Mouse (Mus musculus): ENCODE measurements around the gene Babam2. TPM values are rescaled to one million over a fixed set of nuclear protein-coding genes. Genes with fewer than 3 reads are reported as not detected.

The Babam2 gene
- total and polyA plus RNA-seq, 2 experiments from 2014 or later, result 30.9 to 58.9 TPM

DNA sequence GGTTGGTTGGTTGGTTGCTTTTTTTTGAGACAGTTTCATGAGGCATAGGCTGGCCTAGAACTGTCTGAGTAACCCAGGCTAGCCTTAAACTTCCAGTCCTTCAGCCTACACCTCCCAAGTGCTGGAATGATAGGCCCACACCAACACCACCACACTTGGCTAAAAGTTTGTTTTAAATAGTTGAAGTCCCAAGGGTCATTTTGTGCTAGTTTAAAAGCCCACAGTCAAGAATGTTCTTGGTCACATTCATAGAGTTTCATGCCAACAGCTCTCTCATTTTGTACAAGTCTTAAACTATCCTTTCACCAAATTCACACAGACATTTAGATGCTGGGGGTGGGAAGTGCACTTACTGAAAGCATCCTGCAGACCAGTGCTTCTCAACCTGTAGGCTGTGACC, 341.5 kb downstream of the Babam2 start:
- Histone ChIP-seq H3K9me3 (ENCODE audit: low read length) (no peaks in the 10 kb centered on the region), H3K4me3 (ENCODE audit: low read depth, low read length) (no peak overlapping the region), H3K4me1 (ENCODE audit: insufficient read depth, low read length) (no peaks in the 10 kb centered on the region), H3K27ac (ENCODE audit: low read depth, low read length) (no peak overlapping the region), H3K36me3 (ENCODE audit: insufficient read depth, low read length) (no peaks in the 10 kb centered on the region), H3K9ac (replicated peaks; ENCODE audit: low read length, poor library complexity, severe bottlenecking) (no peak overlapping the region), H3K4me2 (ENCODE audit: low read depth, low read length, poor library complexity, severe bottlenecking) (no peak overlapping the region), H3K27me3 (ENCODE audit: insufficient read depth, low read length) (no peaks in the 10 kb centered on the region)
- DNase-seq (ENCODE audit: low spot score), result no peak
- TF ChIP-seq CTCF (IDR thresholded peaks at IDR 0.05), result no peak
- ATAC-seq (ENCODE audit: low FRiP score), result no peak

DNA sequence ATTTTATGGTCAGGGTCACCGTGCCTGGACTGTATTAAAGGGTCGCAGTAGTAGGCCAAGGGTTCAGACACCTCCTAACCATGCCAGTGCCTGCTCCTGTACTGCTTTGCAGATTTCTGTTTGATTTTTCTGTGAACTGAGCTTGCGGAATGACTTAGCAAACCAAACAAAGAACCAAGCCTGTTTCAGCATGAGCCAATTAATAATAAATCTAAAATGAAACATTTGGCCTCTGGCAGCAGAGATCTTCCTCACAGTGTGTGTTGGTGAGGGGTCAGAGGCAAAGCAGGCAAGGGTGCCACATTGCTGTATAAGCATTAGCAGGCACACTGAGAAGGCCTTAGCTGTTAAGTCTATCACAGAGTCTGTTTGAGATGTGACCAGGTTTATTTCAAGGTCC, 342.0 kb downstream of the Babam2 start:
- Histone ChIP-seq H3K4me3 (ENCODE audit: low read depth, low read length) (no peak overlapping the region), H3K4me2 (ENCODE audit: low read depth, low read length, poor library complexity, severe bottlenecking) (no peak overlapping the region), H3K27ac (ENCODE audit: low read depth, low read length) (no peak overlapping the region), H3K36me3 (ENCODE audit: insufficient read depth, low read length) (no peaks in the 10 kb centered on the region), H3K9ac (replicated peaks; ENCODE audit: low read length, poor library complexity, severe bottlenecking) (no peak overlapping the region), H3K4me1 (ENCODE audit: insufficient read depth, low read length) (no peaks in the 10 kb centered on the region), H3K9me3 (ENCODE audit: low read length) (no peaks in the 10 kb centered on the region), H3K27me3 (ENCODE audit: insufficient read depth, low read length) (no peaks in the 10 kb centered on the region)
- WGBS, result 86% methylated on average over 3 of the region's 3 CpGs
- ATAC-seq (ENCODE audit: low FRiP score) (no peak), DNase-seq (ENCODE audit: low spot score) (no peak)
- no peak for TF ChIP-seq CTCF (IDR thresholded peaks at IDR 0.05)

DNA sequence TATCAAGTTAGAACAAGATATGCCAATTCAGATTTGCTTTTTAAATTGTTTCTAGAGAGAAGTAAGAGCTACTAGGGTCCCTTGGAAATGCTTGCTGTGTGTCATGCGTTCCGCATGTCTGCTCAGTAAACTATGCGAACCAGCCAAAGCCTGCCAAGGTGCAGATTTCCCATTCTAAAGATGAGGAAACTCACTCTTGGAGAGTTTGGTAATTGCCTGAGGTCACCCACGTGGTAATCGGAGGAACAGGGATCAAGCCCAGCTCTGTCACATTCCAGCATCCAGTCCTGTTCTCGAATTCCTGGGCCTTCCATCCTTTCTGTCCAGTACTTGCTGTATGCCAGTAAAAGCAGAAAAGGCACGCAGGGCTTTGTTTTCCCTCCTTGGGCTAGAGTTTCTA, 345.7 kb downstream of the Babam2 start:
- no peak overlapping the region for H3K4me2 ChIP-seq (ENCODE audit: low read depth, low read length, poor library complexity, severe bottlenecking)
- WGBS, result 84% methylated on average over 7 of the region's 7 CpGs
- no peaks in the 10 kb centered on the region for H3K4me1 ChIP-seq (ENCODE audit: insufficient read depth, low read length)
- no peaks in the 10 kb centered on the region for H3K36me3 ChIP-seq (ENCODE audit: insufficient read depth, low read length)
- H3K9ac ChIP-seq (replicated peaks; ENCODE audit: low read length, poor library complexity, severe bottlenecking), result no peak overlapping the region
- no peaks in the 10 kb centered on the region for H3K9me3 ChIP-seq (ENCODE audit: low read length)
- no peak for ATAC-seq (ENCODE audit: low FRiP score)
- no peak overlapping the region for H3K4me3 ChIP-seq (ENCODE audit: low read depth, low read length)
- H3K27ac ChIP-seq (ENCODE audit: low read depth, low read length), result no peak overlapping the region
- no peak for DNase-seq (ENCODE audit: low spot score)
- no peak for TF ChIP-seq CTCF (IDR thresholded peaks at IDR 0.05)
- no peaks in the 10 kb centered on the region for H3K27me3 ChIP-seq (ENCODE audit: insufficient read depth, low read length)

DNA sequence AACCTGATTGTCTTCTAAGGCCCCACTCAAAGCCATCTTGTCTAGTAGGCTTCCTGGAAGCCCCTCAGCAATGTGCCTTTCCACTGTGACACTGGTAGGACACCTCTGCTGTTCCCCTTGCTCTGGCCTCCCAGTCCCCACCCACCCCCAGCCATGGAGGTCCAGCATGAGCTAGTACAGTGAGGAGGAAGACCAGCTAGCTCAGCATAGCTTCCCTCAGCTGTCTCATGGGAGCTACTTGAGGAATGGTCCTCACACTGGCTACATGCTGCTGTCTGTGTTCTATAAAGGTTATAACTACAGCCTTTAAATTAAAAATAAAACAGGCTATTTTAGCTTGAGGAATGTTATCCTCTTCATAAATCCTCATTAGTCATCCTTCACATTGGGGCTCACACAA, 346.5 kb downstream of the Babam2 start:
- no peaks in the 10 kb centered on the region for H3K36me3 ChIP-seq (ENCODE audit: insufficient read depth, low read length)
- H3K27me3 ChIP-seq (ENCODE audit: insufficient read depth, low read length), result no peaks in the 10 kb centered on the region
- no peaks in the 10 kb centered on the region for H3K9me3 ChIP-seq (ENCODE audit: low read length)
- no peak overlapping the region for H3K27ac ChIP-seq (ENCODE audit: low read depth, low read length)
- no peak for ATAC-seq (ENCODE audit: low FRiP score)
- no peak for DNase-seq (ENCODE audit: low spot score)
- no peak overlapping the region for H3K9ac ChIP-seq (replicated peaks; ENCODE audit: low read length, poor library complexity, severe bottlenecking)
- H3K4me2 ChIP-seq (ENCODE audit: low read depth, low read length, poor library complexity, severe bottlenecking), result no peak overlapping the region
- H3K4me1 ChIP-seq (ENCODE audit: insufficient read depth, low read length), result no peaks in the 10 kb centered on the region
- no peak for TF ChIP-seq CTCF (IDR thresholded peaks at IDR 0.05)
- H3K4me3 ChIP-seq (ENCODE audit: low read depth, low read length), result no peak overlapping the region

DNA sequence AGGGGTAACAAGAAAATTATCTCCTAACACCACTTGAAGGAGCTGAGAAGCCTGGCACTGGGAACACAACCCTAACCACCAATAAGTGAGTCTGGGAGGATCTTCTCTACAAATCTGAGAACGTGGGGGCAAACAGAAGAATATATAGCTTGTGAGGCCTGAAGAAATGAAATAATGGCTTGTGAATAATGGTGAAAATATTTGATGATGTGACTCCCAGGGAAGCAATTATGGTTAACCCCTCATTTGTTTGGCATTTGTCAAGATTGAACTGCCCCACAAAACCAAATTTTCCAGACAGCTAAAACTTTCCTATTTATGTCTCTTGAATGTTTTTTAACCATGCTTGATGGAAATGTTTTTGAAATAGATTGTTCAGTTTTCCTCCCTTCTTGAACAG, 354.4 kb downstream of the Babam2 start:
- ATAC-seq (ENCODE audit: low FRiP score), result no peak
- Histone ChIP-seq H3K27me3 (ENCODE audit: insufficient read depth, low read length) (no peaks in the 10 kb centered on the region), H3K9ac (replicated peaks; ENCODE audit: low read length, poor library complexity, severe bottlenecking) (no peak overlapping the region), H3K4me3 (ENCODE audit: low read depth, low read length) (no peak overlapping the region), H3K4me1 (ENCODE audit: insufficient read depth, low read length) (no peaks in the 10 kb centered on the region), H3K27ac (ENCODE audit: low read depth, low read length) (no peak overlapping the region), H3K4me2 (ENCODE audit: low read depth, low read length, poor library complexity, severe bottlenecking) (no peak overlapping the region), H3K9me3 (ENCODE audit: low read length) (no peaks in the 10 kb centered on the region), H3K36me3 (ENCODE audit: insufficient read depth, low read length) (no peaks in the 10 kb centered on the region)
- WGBS, result 61% methylated on average over 1 of the region's 1 CpGs
- TF ChIP-seq CTCF (IDR thresholded peaks at IDR 0.05), result no peak
- no peak for DNase-seq (ENCODE audit: low spot score)

DNA sequence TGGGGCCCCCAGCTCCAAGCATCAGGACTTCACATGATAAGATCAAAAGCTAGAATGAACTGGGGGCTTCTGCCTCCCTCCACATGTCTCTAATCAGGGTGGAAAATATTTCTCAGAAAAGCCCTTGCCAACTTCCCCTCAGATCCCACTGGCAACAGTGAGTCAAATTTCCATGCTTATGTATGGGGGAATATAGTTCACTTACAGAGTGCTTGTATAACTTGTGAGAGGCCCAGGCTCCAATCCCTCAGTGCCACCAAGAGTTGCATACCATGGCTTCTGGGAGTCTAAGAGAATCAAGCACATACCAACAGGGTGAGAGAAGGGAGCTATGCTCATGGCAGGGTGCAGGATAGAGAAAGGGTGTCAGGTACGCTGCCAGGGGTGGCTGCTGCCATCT, 355.0 kb downstream of the Babam2 start:
- TF ChIP-seq CTCF (IDR thresholded peaks at IDR 0.05), result no peak
- Histone ChIP-seq H3K4me2 (ENCODE audit: low read depth, low read length, poor library complexity, severe bottlenecking) (no peak overlapping the region), H3K9ac (replicated peaks; ENCODE audit: low read length, poor library complexity, severe bottlenecking) (no peak overlapping the region), H3K27ac (ENCODE audit: low read depth, low read length) (no peak overlapping the region), H3K4me1 (ENCODE audit: insufficient read depth, low read length) (no peaks in the 10 kb centered on the region), H3K4me3 (ENCODE audit: low read depth, low read length) (no peak overlapping the region), H3K9me3 (ENCODE audit: low read length) (no peaks in the 10 kb centered on the region), H3K27me3 (ENCODE audit: insufficient read depth, low read length) (no peaks in the 10 kb centered on the region), H3K36me3 (ENCODE audit: insufficient read depth, low read length) (no peaks in the 10 kb centered on the region)
- ATAC-seq (ENCODE audit: low FRiP score), result no peak
- WGBS, result 91% methylated on average over 1 of the region's 1 CpGs
- DNase-seq (ENCODE audit: low spot score), result no peak

DNA sequence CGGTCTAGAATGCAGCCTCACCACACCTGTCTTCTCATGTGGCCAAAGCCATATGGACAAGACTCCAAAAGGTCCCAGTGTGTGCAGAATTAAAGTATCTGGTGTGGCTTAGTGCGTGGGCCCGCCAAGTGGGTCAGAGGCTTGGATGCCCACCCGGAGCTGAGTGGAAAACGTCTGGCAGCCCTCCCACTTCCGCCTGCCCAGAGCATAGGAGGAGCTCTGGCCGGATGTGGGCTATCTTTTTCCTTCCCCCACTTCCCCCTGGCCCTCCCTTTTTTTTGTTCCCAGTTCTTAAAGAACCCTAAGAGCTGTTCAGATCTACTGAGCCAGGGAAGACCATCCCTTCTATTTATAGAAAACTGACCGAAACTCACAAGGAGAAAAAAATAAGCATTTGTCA, 356.0 kb downstream of the Babam2 start:
- Histone ChIP-seq H3K36me3 (ENCODE audit: insufficient read depth, low read length) (no peaks in the 10 kb centered on the region), H3K27me3 (ENCODE audit: insufficient read depth, low read length) (no peaks in the 10 kb centered on the region), H3K27ac (ENCODE audit: low read depth, low read length) (no peak overlapping the region), H3K9me3 (ENCODE audit: low read length) (no peaks in the 10 kb centered on the region), H3K4me3 (ENCODE audit: low read depth, low read length) (no peak overlapping the region), H3K9ac (replicated peaks; ENCODE audit: low read length, poor library complexity, severe bottlenecking) (no peak overlapping the region), H3K4me2 (ENCODE audit: low read depth, low read length, poor library complexity, severe bottlenecking) (no peak overlapping the region), H3K4me1 (ENCODE audit: insufficient read depth, low read length) (no peaks in the 10 kb centered on the region)
- DNase-seq (ENCODE audit: low spot score) (no peak), ATAC-seq (ENCODE audit: low FRiP score) (no peak)
- TF ChIP-seq CTCF (IDR thresholded peaks at IDR 0.05), result no peak
- WGBS, result 71% methylated on average over 8 of the region's 8 CpGs
